Mouse (Mus musculus) NIH3T3 (cell line): ENCODE measurements at regions not wholly inside any gene's neighbourhood (a gene's known extent, or its start where the extent isn't known, plus 50 kb on each side); places are given as distances from the start of the nearest gene placed in this dataset.

Source experiments
- DNase-seq: peaks from one replicate; pipeline ENCODE4 v3.0.0-alpha.2; 2012; ENCODE audit warnings: low read depth

GRCm38 (mm10) chr12:77135661-77136060 lies 102.3 kb upstream of the Fut8 start:
- no peak for DNase-seq

GRCm38 (mm10) chr12:77135067-77135466 lies 102.9 kb upstream of the Fut8 start:
- DNase-seq = no peak

GRCm38 (mm10) chr12:77134306-77135010 lies 103.5 kb upstream of the Fut8 start:
- DNase-seq = peak; percentile 54

- no peak for DNase-seq
Observed at GRCm38 (mm10) chr12:77133465-77134305, 104.2 kb upstream of the Fut8 start.

- peak; percentile 54 for DNase-seq
Observed at GRCm38 (mm10) chr12:77131328-77131727, 106.6 kb upstream of the Fut8 start.

- DNase-seq = peak; percentile 29
Observed at GRCm38 (mm10) chr12:77130526-77130925, 107.4 kb upstream of the Fut8 start.

GRCm38 (mm10) chr12:77124267-77124666 lies 113.7 kb upstream of the Fut8 start:
- no peak for DNase-seq

GRCm38 (mm10) chr12:77113516-77113915 lies 124.4 kb upstream of the Fut8 start:
- no peak for DNase-seq

GRCm38 (mm10) chr12:77112133-77112532 lies 125.8 kb upstream of the Fut8 start:
- DNase-seq = no peak

GRCm38 (mm10) chr12:77107251-77107650 lies 130.7 kb upstream of the Fut8 start:
- DNase-seq = no peak

GRCm38 (mm10) chr12:77105887-77106600 lies 131.9 kb upstream of the Fut8 start:
- no peak for DNase-seq

- no peak for DNase-seq
Observed at GRCm38 (mm10) chr12:77100482-77100881, 137.4 kb upstream of the Fut8 start.

GRCm38 (mm10) chr12:77099521-77099920 lies 137.5 kb upstream of the Max start:
- no peak for DNase-seq

- no peak for DNase-seq
Observed at GRCm38 (mm10) chr12:77098821-77099220, 136.8 kb upstream of the Max start.

- DNase-seq = no peak
Observed at GRCm38 (mm10) chr12:77097831-77098230, 135.8 kb upstream of the Max start.

- no peak for DNase-seq
Observed at GRCm38 (mm10) chr12:77096461-77096860, 134.5 kb upstream of the Max start.

GRCm38 (mm10) chr12:77094999-77095915 lies 133.3 kb upstream of the Max start:
- DNase-seq = no peak

- no peak for DNase-seq
Observed at GRCm38 (mm10) chr12:77094168-77094567, 132.2 kb upstream of the Max start.

GRCm38 (mm10) chr12:77092741-77093140 lies 130.7 kb upstream of the Max start:
- peak; percentile 39 for DNase-seq

GRCm38 (mm10) chr12:77092143-77092542 lies 130.1 kb upstream of the Max start:
- DNase-seq = no peak

- no peak for DNase-seq
Observed at GRCm38 (mm10) chr12:77091700-77092099, 129.7 kb upstream of the Max start.

GRCm38 (mm10) chr12:77090525-77090924 lies 128.5 kb upstream of the Max start:
- no peak for DNase-seq
